In genomic region chr10:68063806-68064545, GRCm38 (mm10) we compare ENCODE assay signal across 9 mouse cellular contexts.
DNase-seq lines count a peak whose midpoint lies in the region; ATAC-seq lines count a peak whose summit lies in the region.
"Had no signal": no experiment of that assay in that cellular context is flagged by ENCODE, and none has a peak within 500 bp of the region (broad histone marks: within the 10 kb centered on the region; RNA-seq: fewer than 3 reads in every experiment).

No protein-coding gene starts in this region.

- no peak for ATAC-seq in forebrain, embryonic 13.5 days
- ATAC-seq in hindbrain, embryonic 14.5 days (ENCODE audit: low FRiP score): no peak
- ATAC-seq in neural tube, embryonic 13.5 days (ENCODE audit: low read depth): no peak

- peak overlapping the region; percentile 40 for H3K4me2 ChIP-seq in forebrain, embryonic 13.5 days
- H3K4me2 ChIP-seq in hindbrain, embryonic 14.5 days (replicated peaks): peak overlapping the region; percentile 5
- peak overlapping the region; percentile 11; the same call in 1 of the 2 replicates for H3K4me2 ChIP-seq in neural tube, embryonic 13.5 days
- H3K4me2 ChIP-seq: liver, embryonic 13.5 days had no signal

- H3K9me3 ChIP-seq in forebrain, embryonic 13.5 days (replicated peaks): no peaks in the 10 kb centered on the region
- H3K9me3 ChIP-seq in hindbrain, embryonic 14.5 days (ENCODE audit: control insufficient read depth, low read length): no peaks in the 10 kb centered on the region
- no peaks in the 10 kb centered on the region for H3K9me3 ChIP-seq in neural tube, embryonic 13.5 days
- H3K9me3 ChIP-seq: liver, embryonic 13.5 days had no signal

- no peaks in the 10 kb centered on the region for H3K36me3 ChIP-seq in forebrain, embryonic 13.5 days (ENCODE audit: poor library complexity, severe bottlenecking)
- H3K36me3 ChIP-seq in hindbrain, embryonic 14.5 days (replicated peaks; ENCODE audit: control insufficient read depth, insufficient read depth): no peaks in the 10 kb centered on the region
- H3K36me3 ChIP-seq in neural tube, embryonic 13.5 days: no peaks in the 10 kb centered on the region
- H3K36me3 ChIP-seq: liver, embryonic 13.5 days had no signal

- DNase-seq in left cerebral cortex, postnatal 4 days: peak; percentile 6
- no peak for DNase-seq in left cerebral cortex, adult 8-10 months (ENCODE audit: low spot score in 2 of 2)
- no peak for DNase-seq in hindbrain, embryonic 14.5 days (ENCODE audit: low spot score)
- DNase-seq in yolk sac, embryonic 10.5 days (ENCODE audit: low spot score): no peak
- DNase-seq in ovary, postnatal 36 days (ENCODE audit: low spot score): no peak
- DNase-seq: kidney, postnatal 36 days; liver, embryonic 13.5 days had no signal

- H3K9ac ChIP-seq in forebrain, embryonic 13.5 days: no peak overlapping the region
- H3K9ac ChIP-seq in hindbrain, embryonic 14.5 days: no peak overlapping the region
- H3K9ac ChIP-seq in neural tube, embryonic 13.5 days: no peak overlapping the region
- H3K9ac ChIP-seq: liver, embryonic 13.5 days had no signal

- H3K4me3 ChIP-seq in forebrain, embryonic 13.5 days: 0 out of 2 replicates have a peak overlapping the region, but pooled peaks have one; percentile 6
- H3K4me3 ChIP-seq in hindbrain, embryonic 14.5 days (replicated peaks; ENCODE audit: low read length): no peak overlapping the region
- H3K4me3 ChIP-seq in neural tube, embryonic 13.5 days: no peak overlapping the region
- H3K4me3 ChIP-seq: liver, embryonic 13.5 days had no signal

- intact Hi-C loops in left cerebral cortex, postnatal 4 days (cut with DNase I): no loop called here

- WGBS in forebrain, embryonic 13.5 days: 8% methylated on average over 8 of the region's 8 CpGs
- WGBS in hindbrain, embryonic 14.5 days: 13% methylated on average over 8 of the region's 8 CpGs
- WGBS in neural tube, embryonic 13.5 days: 25% methylated on average over 8 of the region's 8 CpGs

- H3K27me3 ChIP-seq in forebrain, embryonic 13.5 days: no peaks in the 10 kb centered on the region
- no peaks in the 10 kb centered on the region for H3K27me3 ChIP-seq in hindbrain, embryonic 14.5 days (ENCODE audit: control insufficient read depth, insufficient read depth, low read length)
- no peaks in the 10 kb centered on the region for H3K27me3 ChIP-seq in neural tube, embryonic 13.5 days
- H3K27me3 ChIP-seq: liver, embryonic 13.5 days had no signal

- H3K4me1 ChIP-seq in forebrain, embryonic 13.5 days: peaks cover 23% of the 10 kb centered on the region
- H3K4me1 ChIP-seq in hindbrain, embryonic 14.5 days (replicated peaks; ENCODE audit: control insufficient read depth, insufficient read depth, low read length): peaks cover 20% of the 10 kb centered on the region
- H3K4me1 ChIP-seq in neural tube, embryonic 13.5 days (replicated peaks): peaks cover 32% of the 10 kb centered on the region
- H3K4me1 ChIP-seq: liver, embryonic 13.5 days had no signal

- H3K27ac ChIP-seq in forebrain, embryonic 13.5 days: peak overlapping the region; percentile 59; the same call in 1 of the 2 replicates
- H3K27ac ChIP-seq in hindbrain, embryonic 14.5 days: peak overlapping the region; percentile 54; the same call in 1 of the 2 replicates
- H3K27ac ChIP-seq in neural tube, embryonic 13.5 days (replicated peaks): no peak overlapping the region; the same call in 1 of the 2 replicates
- H3K27ac ChIP-seq: liver, embryonic 13.5 days had no signal
